ENCODE assay signal across 16 mouse cellular contexts in the genomic region with DNA sequence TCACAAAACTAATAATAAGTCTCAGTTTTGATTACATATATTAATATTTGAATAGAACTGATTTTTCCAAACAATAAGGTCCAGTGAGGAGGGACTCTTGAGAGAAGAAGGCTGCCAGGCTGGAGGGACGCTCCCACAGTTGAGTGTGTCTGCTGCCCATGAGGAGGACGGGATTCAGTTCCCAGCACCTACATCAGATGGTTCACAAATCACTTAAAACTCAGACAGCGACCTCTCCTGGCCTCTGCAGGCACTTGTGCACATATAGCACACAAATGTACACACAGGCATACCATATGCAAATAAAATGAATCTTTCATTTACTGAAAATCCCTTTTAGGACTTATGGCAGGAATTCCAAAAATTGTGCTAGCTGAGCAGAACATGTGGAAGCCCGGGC.
"Had no signal": no experiment of that assay in that cellular context is flagged by ENCODE, and none has a peak within 500 bp of the region (broad histone marks: within the 10 kb centered on the region; RNA-seq: fewer than 3 reads in every experiment).

No protein-coding gene starts in this region.

- DNase-seq: liver, postnatal 0 days; lung, adult 2 months; lung, postnatal 14 days; lung, postnatal 36 days; right cerebral cortex, postnatal 14 days; spleen, adult 18-20 months; thymus, adult 18-20 months; thymus, postnatal 14 days; thymus, postnatal 36 days had no signal

- H3K27me3 ChIP-seq: lung, embryonic 15.5 days; midbrain, embryonic 13.5 days; midbrain, embryonic 15.5 days; neural tube, embryonic 13.5 days; neural tube, embryonic 15.5 days had no signal

- H3K4me3 ChIP-seq: lung, embryonic 15.5 days; megakaryocyte, embryonic 14.5 days; midbrain, embryonic 13.5 days; midbrain, embryonic 15.5 days; neural tube, embryonic 13.5 days; neural tube, embryonic 15.5 days had no signal

- H3K4me1 ChIP-seq: lung, embryonic 15.5 days; midbrain, embryonic 13.5 days; midbrain, embryonic 15.5 days; neural tube, embryonic 13.5 days; neural tube, embryonic 15.5 days had no signal

- H3K27ac ChIP-seq: lung, embryonic 15.5 days; macrophage; midbrain, embryonic 13.5 days; midbrain, embryonic 15.5 days; neural tube, embryonic 13.5 days; neural tube, embryonic 15.5 days had no signal

- H3K36me3 ChIP-seq: lung, embryonic 15.5 days; midbrain, embryonic 13.5 days; midbrain, embryonic 15.5 days; neural tube, embryonic 15.5 days had no signal
